Mouse (Mus musculus) olfactory bulb, adult 2 months (tissue): ENCODE results near the gene Pnn.

Source experiments
- CTCF ChIP-seq: fragments of 200-500 bp; IDR thresholded peaks from 2 replicates; pipeline ENCODE4 v1.5.1; 2012; ENCODE audit warnings: low read depth, mild to moderate bottlenecking, low read length, moderate library complexity; ENCODE audit not compliant: insufficient read depth
- POLR2A ChIP-seq: fragments of 200-500 bp; IDR thresholded peaks from 2 replicates; pipeline ENCODE4 v1.6.1; 2012; ENCODE audit warnings: mild to moderate bottlenecking, low read depth, low read length, moderate library complexity; ENCODE audit not compliant: insufficient read depth

GRCm38 (mm10) chr12:59066448-59067077, at the start of gene Pnn:
- TF ChIP-seq POLR2A, result peak; percentile 89
- TF ChIP-seq CTCF, result no peak
